Comparison of ENCODE assay signal across 26 mouse cellular contexts in genomic region chr10:82847821-82848459, GRCm38 (mm10). TPM values are rescaled to one million over a fixed set of nuclear protein-coding genes. Genes with fewer than 3 reads are reported as not detected.
DNase-seq lines count a peak whose midpoint lies in the region; ATAC-seq and TF ChIP-seq lines count a peak whose summit lies in the region.
"Had no signal": no experiment of that assay in that cellular context is flagged by ENCODE, and none has a peak within 500 bp of the region (broad histone marks: within the 10 kb centered on the region; RNA-seq: fewer than 3 reads in every experiment).

No protein-coding gene starts in this region.

- peak; percentile 33; the same call in 1 of the 2 replicates for ATAC-seq in lung, postnatal 0 days
- ATAC-seq in kidney, embryonic 15.5 days (replicated peaks; ENCODE audit: low FRiP score), result peak; percentile 73
- ATAC-seq in stomach, postnatal 0 days (ENCODE audit: low FRiP score, low TSS enrichment), result peak; percentile 52; the same call in 1 of the 2 replicates
- ATAC-seq: activated CD4-positive, CD25-positive, alpha-beta regulatory T cell, adult 4 months; CD4-positive, CD25-positive, alpha-beta regulatory T cell, adult 4 months; forebrain, embryonic 15.5 days; inflammation-experienced regulatory T-cells, adult 6 months; midbrain, embryonic 13.5 days; Patski had no signal

- TF ChIP-seq EP300 in lung, postnatal 0 days (IDR thresholded peaks at IDR 0.05), result no peak
- no peak for TF ChIP-seq EP300 in stomach, postnatal 0 days (optimal IDR thresholded peaks at IDR 0.05)

- no peak overlapping the region for H3K4me2 ChIP-seq in lung, postnatal 0 days (replicated peaks; ENCODE audit: low read depth, low read length)
- H3K4me2 ChIP-seq in kidney, embryonic 15.5 days, result no peak overlapping the region
- H3K4me2 ChIP-seq in stomach, postnatal 0 days (replicated peaks; ENCODE audit: low read depth), result no peak overlapping the region
- H3K4me2 ChIP-seq: embryonic facial prominence, embryonic 12.5 days; forebrain, embryonic 15.5 days; heart, embryonic 11.5 days; midbrain, embryonic 13.5 days; neural tube, embryonic 13.5 days had no signal

- H3K9me3 ChIP-seq in lung, postnatal 0 days (ENCODE audit: low read length), result no peaks in the 10 kb centered on the region
- no peaks in the 10 kb centered on the region for H3K9me3 ChIP-seq in kidney, embryonic 15.5 days (replicated peaks)
- H3K9me3 ChIP-seq in stomach, postnatal 0 days (ENCODE audit: control insufficient read depth, low read length), result no peaks in the 10 kb centered on the region
- H3K9me3 ChIP-seq: embryonic facial prominence, embryonic 12.5 days; forebrain, embryonic 15.5 days; limb, embryonic 10.5 days; midbrain, embryonic 13.5 days; neural tube, embryonic 13.5 days had no signal

- no peak overlapping the region for H3K9ac ChIP-seq in lung, postnatal 0 days (replicated peaks; ENCODE audit: low read depth)
- H3K9ac ChIP-seq in kidney, embryonic 15.5 days, result no peak overlapping the region
- H3K9ac ChIP-seq in stomach, postnatal 0 days (ENCODE audit: low read length), result no peak overlapping the region
- H3K9ac ChIP-seq: embryonic facial prominence, embryonic 12.5 days; forebrain, embryonic 15.5 days; liver, embryonic 14.5 days; midbrain, embryonic 13.5 days; neural tube, embryonic 13.5 days had no signal

- H3K27ac ChIP-seq in lung, postnatal 0 days (ENCODE audit: low read length), result no peak overlapping the region
- peak overlapping the region; percentile 57; the same call in 1 of the 2 replicates for H3K27ac ChIP-seq in kidney, embryonic 15.5 days
- H3K27ac ChIP-seq in stomach, postnatal 0 days (replicated peaks), result no peak overlapping the region
- no peak overlapping the region for H3K27ac ChIP-seq in layer of hippocampus, adult 2 months
- H3K27ac ChIP-seq: embryonic facial prominence, embryonic 12.5 days; forebrain, embryonic 15.5 days; left cerebral cortex, adult 2 months; limb, embryonic 10.5 days; liver, embryonic 14.5 days; midbrain, embryonic 13.5 days; neural tube, embryonic 13.5 days had no signal

- H3K4me1 ChIP-seq in lung, postnatal 0 days (ENCODE audit: insufficient read depth, low read depth, low read length), result no peaks in the 10 kb centered on the region
- H3K4me1 ChIP-seq in lung, adult 2 months (ENCODE audit: control insufficient read depth, insufficient read depth, low read length), result peaks cover 2% of the 10 kb centered on the region; the same call in 1 of the 2 replicates
- peaks cover 18% of the 10 kb centered on the region for H3K4me1 ChIP-seq in kidney, embryonic 15.5 days
- no peaks in the 10 kb centered on the region for H3K4me1 ChIP-seq in stomach, postnatal 0 days (replicated peaks; ENCODE audit: control insufficient read depth, insufficient read depth)
- H3K4me1 ChIP-seq: forebrain, embryonic 15.5 days; midbrain, embryonic 13.5 days had no signal

- TF ChIP-seq POLR2A in lung, adult 2 months (IDR thresholded peaks at IDR 0.05; ENCODE audit: borderline replicate concordance, extremely low read depth, low read depth, low read length), result no peak

- no peak overlapping the region for H3K4me3 ChIP-seq in lung, postnatal 0 days (ENCODE audit: low read depth, low read length)
- H3K4me3 ChIP-seq in lung, adult 2 months (replicated peaks; ENCODE audit: extremely low read depth, low read depth, low read length), result no peak overlapping the region
- no peak overlapping the region for H3K4me3 ChIP-seq in kidney, embryonic 15.5 days (replicated peaks)
- H3K4me3 ChIP-seq in stomach, postnatal 0 days (ENCODE audit: low read depth, low read length), result no peak overlapping the region
- no peak overlapping the region for H3K4me3 ChIP-seq in layer of hippocampus, adult 2 months
- H3K4me3 ChIP-seq: embryonic facial prominence, embryonic 12.5 days; erythroblast, embryonic 14.5 days; forebrain, embryonic 15.5 days; left cerebral cortex, adult 2 months; limb, embryonic 10.5 days; midbrain, embryonic 13.5 days; neural tube, embryonic 13.5 days had no signal

- peak; percentile 49 for DNase-seq in kidney, adult 18-20 months
- no peak for DNase-seq in kidney, postnatal 10 days
- DNase-seq in lung, postnatal 0 days (ENCODE audit: low spot score), result peak; percentile 24
- no peak for DNase-seq in lung, adult 2 months
- peak; percentile 35 for DNase-seq in stomach, postnatal 0 days (ENCODE audit: low spot score)
- no peak for DNase-seq in layer of hippocampus, adult 2 months (ENCODE audit: low spot score in 2 of 2)
- no peak for DNase-seq in retina, embryonic 14.5 days (ENCODE audit: low spot score)
- DNase-seq: adrenal gland, postnatal 10 days; cerebellum, adult 9-10 months; heart, postnatal 10 days; layer of hippocampus, adult 9-11 months; spleen, adult 18-20 months had no signal

- TF ChIP-seq CTCF in lung, postnatal 0 days (IDR thresholded peaks at IDR 0.05), result no peak
- TF ChIP-seq CTCF in lung, adult 2 months (IDR thresholded peaks at IDR 0.05; ENCODE audit: insufficient read depth, low read length), result no peak
- TF ChIP-seq CTCF in stomach, postnatal 0 days (IDR thresholded peaks at IDR 0.05; ENCODE audit: low read depth), result no peak
- no peak for TF ChIP-seq CTCF in layer of hippocampus, adult 2 months (conservative IDR thresholded peaks at IDR 0.05)

- H3K36me3 ChIP-seq in lung, postnatal 0 days (ENCODE audit: insufficient read depth, low read length), result no peaks in the 10 kb centered on the region
- no peaks in the 10 kb centered on the region for H3K36me3 ChIP-seq in kidney, embryonic 15.5 days
- H3K36me3 ChIP-seq in stomach, postnatal 0 days (ENCODE audit: control insufficient read depth, insufficient read depth, low read length), result no peaks in the 10 kb centered on the region
- H3K36me3 ChIP-seq: embryonic facial prominence, embryonic 12.5 days; forebrain, embryonic 15.5 days; limb, embryonic 10.5 days; midbrain, embryonic 13.5 days; neural tube, embryonic 13.5 days had no signal

- WGBS in lung, postnatal 0 days, result 55% methylated on average over 9 of the region's 9 CpGs
- 65% methylated on average over 9 of the region's 9 CpGs for WGBS in lung, adult 2 months
- WGBS in kidney, embryonic 15.5 days, result 70% methylated on average over 9 of the region's 9 CpGs
- WGBS in stomach, postnatal 0 days, result 54% methylated on average over 9 of the region's 9 CpGs

- H3K27me3 ChIP-seq in lung, postnatal 0 days (replicated peaks; ENCODE audit: insufficient read depth, low read length), result no peaks in the 10 kb centered on the region
- no peaks in the 10 kb centered on the region for H3K27me3 ChIP-seq in kidney, embryonic 15.5 days
- H3K27me3 ChIP-seq in stomach, postnatal 0 days (ENCODE audit: control insufficient read depth, insufficient read depth, low read length), result no peaks in the 10 kb centered on the region
- H3K27me3 ChIP-seq: embryonic facial prominence, embryonic 12.5 days; forebrain, embryonic 15.5 days; midbrain, embryonic 13.5 days; neural tube, embryonic 13.5 days; Patski had no signal

RNA-seq across cellular contexts. Expression of gene Txnrd1, which starts 14.2 kb away (rescaled TPM):
- 34.6 and 40.0 TPM in 2 replicates for polyA plus RNA-seq in lung, postnatal 0 days (2015; fragmentation: Nextera tagmentation; extraction: Ambion mirVana)
- polyA plus RNA-seq in lung, adult 2 months (2012; rRNA removed), result 25.5 and 35.6 TPM in 2 replicates
- 105 and 107 TPM in 2 replicates for polyA plus RNA-seq in kidney, embryonic 15.5 days (2015; fragmentation: Nextera tagmentation; extraction: Ambion mirVana)
- polyA plus RNA-seq in stomach, postnatal 0 days (2015; fragmentation: Nextera tagmentation; extraction: Ambion mirVana), result 61.9 TPM in 2 replicates
- total RNA-seq in layer of hippocampus, adult 2 months (2021), result 10 to 100 TPM; 53.1 to 54.0 TPM

RNA-seq across cellular contexts. Expression of gene Eid3, which starts 18.5 kb away (rescaled TPM):
- not detected in 2 replicates for polyA plus RNA-seq in lung, postnatal 0 days (2015; fragmentation: Nextera tagmentation; extraction: Ambion mirVana)
- 0.28 and 0.37 TPM in 2 replicates for polyA plus RNA-seq in lung, adult 2 months (2012; rRNA removed)
- 0.19 and 0.24 TPM in 2 replicates for polyA plus RNA-seq in kidney, embryonic 15.5 days (2015; fragmentation: Nextera tagmentation; extraction: Ambion mirVana)
- 0.36 and 0.38 TPM in 2 replicates for polyA plus RNA-seq in stomach, postnatal 0 days (2015; fragmentation: Nextera tagmentation; extraction: Ambion mirVana)
- total RNA-seq in layer of hippocampus, adult 2 months (2021), result 1 to 10 TPM; 2.7 TPM

Comparison
In these comparisons a context has a peak if more than half of its experiments do, and no peak if none do; other contexts are left out.
1. DNase-seq: peak in kidney, adult 18-20 months (single experiment), lung, postnatal 0 days (single experiment) and stomach, postnatal 0 days (single experiment); none in kidney, postnatal 10 days (single experiment), lung, adult 2 months (single experiment), layer of hippocampus, adult 2 months (0 of 2) and retina, embryonic 14.5 days (single experiment).
2. Peak in every context shown above with its lines, with median percentiles within 50 percentile points of each other: ATAC-seq.